Mouse (Mus musculus): ENCODE data around the gene Trim8. TPM values are rescaled to one million over a fixed set of nuclear protein-coding genes. Genes with fewer than 3 reads are reported as not detected.

Trim8 gene
- total RNA-seq, 2 experiments from 2014 or later: 38.7 to 40.0 TPM

- intact Hi-C loops (cut with DNase I): no loop called here
- DNase-seq: no peak
These were observed 30.7 kb downstream of the Trim8 start for GRCm38 (mm10) chr19:46532031-46532688.

DNA sequence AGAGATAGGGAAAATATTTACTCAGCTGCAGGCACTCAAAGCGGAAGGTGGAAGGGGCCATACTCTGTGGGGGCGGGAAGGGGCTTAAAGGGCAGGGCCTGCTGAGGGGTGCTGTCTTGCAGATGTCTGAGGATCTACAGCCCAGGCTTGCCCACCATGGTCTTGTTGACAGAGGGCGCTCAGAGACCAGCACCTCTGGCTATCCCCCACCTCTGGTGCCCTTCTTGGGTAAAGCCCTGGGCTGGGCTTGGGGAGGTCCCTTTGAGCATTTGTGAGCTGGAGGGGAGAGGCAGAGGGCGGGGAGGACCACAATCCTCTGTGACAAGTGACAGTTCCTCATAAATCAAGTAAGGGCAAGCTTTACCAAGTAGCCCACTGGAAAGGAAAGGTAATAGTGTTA, 31.6 kb downstream of the Trim8 start:
- intact Hi-C loops (cut with DNase I): no loop called here

DNA sequence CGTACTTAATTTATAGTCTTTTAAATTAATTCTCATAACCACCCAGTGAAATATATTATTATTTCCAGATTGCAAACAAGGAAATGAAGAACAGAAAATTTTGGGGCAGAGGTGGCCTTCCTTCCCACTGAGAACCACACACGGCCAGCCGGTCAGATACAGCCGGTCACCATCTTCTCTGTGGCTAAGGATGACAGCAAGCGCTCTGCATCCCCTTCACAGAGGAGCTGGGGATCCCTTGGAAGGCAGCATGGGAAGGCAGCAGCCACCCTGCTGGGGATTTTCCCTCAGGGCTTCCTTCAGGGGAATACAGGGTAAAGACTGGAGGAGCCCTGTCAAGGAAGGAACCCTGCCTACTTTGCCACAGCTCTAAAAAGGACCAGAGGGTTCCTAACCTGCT, 32.0 kb downstream of the Trim8 start:
- DNase-seq: no peak
- intact Hi-C loops (cut with DNase I): no loop called here

More for the DNA sequence above, 31.6 kb downstream of the Trim8 start:
- no peak for DNase-seq

GRCm38 (mm10) chr19:46534542-46535098, 33.1 kb downstream of the Trim8 start:
- no peak for DNase-seq
- intact Hi-C loops (cut with DNase I): no loop called here

DNA sequence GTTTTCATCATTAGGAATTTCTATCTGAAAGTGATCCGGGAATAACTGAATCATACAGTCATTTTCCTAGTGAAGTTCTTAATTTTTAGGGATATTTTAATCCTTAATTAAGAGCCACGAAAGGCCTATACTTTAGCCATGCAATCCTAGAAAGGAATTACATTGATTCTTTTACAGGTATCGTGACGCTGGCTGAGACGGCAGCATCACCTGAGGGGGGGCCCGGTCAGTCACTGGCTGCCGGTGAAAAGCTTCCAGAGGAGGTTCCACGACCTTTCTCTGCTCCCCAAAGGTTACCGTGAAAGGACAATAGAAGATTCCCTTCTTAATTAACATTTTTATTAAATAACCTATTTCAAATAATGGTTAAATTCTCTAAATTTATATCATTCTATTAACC, 35.9 kb downstream of the Trim8 start:
- no peak for DNase-seq

DNA sequence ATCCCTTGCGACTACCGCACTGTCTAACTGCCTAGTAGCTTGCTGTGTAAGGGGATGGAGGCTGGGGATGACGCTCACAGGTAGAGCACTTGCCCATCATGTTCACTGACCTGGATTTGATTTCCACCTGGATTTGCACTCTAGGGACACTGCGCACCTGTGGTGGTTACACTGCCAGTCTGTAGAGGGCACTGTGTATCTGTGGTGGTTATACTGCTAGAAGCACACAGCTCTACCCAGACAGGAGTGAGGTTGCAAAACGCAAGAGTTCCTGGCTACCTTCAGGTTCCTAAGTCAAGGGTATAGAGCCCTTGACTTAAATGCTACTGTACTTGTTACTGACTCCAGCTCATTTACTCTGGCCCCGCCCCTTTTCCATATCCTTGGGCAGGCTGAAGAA, 36.7 kb downstream of the Trim8 start:
- DNase-seq: no peak
- intact Hi-C loops (cut with DNase I): no loop called here

More for the DNA sequence above, 35.9 kb downstream of the Trim8 start:
- intact Hi-C loops (cut with DNase I): no loop called here

DNA sequence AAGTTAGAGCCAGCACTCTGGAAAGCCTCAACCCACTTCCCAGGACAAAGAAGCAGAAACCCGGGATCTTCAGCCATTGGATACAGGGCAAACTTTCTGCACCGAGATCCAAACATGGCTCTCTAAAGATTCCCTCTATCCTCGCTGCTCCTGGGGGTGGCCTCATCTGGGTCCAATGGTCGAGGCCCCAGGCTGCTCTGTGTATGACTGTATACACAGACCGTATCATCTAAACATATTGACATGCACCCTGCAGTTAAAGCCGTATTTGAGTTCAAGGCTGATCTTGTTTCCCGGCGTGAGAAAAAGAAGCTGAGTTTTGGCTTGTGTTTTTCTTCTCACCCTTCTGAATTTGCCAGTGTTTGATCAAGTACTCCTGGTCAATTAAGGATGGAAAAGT, 41.2 kb downstream of the Trim8 start:
- no peak for DNase-seq
- intact Hi-C loops (cut with DNase I): no loop called here

GRCm38 (mm10) chr19:46547565-46547964, 46.1 kb downstream of the Trim8 start:
- intact Hi-C loops (cut with DNase I): no loop called here
- no peak for DNase-seq

DNA sequence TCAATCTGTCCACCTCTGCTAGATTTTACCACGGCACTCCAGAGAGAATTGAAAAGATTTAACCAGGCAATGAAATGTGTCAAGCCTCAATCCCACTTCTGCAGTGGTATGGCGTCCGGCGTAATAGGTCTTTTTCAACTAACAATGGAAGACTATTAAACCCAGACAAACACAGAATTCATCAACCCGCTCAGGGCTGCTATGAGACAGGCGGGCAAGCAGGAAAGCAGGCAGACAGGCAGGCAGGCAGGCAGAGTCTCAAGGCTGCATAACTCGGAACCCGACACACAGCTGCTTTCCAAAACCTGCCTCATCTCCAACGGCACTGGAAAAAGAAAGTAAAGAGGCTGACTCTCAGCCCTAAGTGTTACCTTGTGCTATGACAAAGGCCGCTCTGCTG, 46.6 kb downstream of the Trim8 start:
- DNase-seq: no peak
- intact Hi-C loops (cut with DNase I): no loop called here

GRCm38 (mm10) chr19:46550385-46550784, 48.9 kb downstream of the Trim8 start:
- intact Hi-C loops (cut with DNase I): no loop called here
- no peak for DNase-seq

GRCm38 (mm10) chr19:46552496-46552895, 51.0 kb downstream of the Trim8 start:
- intact Hi-C loops (cut with DNase I): no loop called here

DNA sequence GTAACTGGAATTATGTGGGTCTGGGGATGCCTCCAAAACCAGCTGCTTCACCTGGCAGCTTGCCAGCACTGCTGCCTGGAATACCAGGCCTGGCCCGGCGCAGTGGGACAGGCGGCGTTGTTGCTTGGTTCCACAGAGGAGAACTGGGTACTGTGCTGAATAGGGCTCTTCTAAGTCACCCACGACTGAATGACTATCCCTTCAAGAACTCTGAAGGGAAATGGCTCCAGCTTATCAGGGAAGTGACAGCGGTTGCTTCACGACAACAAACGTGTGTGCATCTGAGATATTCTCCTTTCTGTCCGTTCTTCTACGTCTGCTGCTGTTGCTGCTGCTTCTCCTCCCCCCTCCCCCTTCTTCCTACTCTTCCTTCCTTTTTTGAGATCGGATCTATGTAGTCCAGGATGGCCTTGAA, 52.0 kb downstream of the Trim8 start:
- no peak for DNase-seq
- intact Hi-C loops (cut with DNase I): no loop called here

More at GRCm38 (mm10) chr19:46552496-46552895, 51.0 kb downstream of the Trim8 start:
- no peak for DNase-seq

DNA sequence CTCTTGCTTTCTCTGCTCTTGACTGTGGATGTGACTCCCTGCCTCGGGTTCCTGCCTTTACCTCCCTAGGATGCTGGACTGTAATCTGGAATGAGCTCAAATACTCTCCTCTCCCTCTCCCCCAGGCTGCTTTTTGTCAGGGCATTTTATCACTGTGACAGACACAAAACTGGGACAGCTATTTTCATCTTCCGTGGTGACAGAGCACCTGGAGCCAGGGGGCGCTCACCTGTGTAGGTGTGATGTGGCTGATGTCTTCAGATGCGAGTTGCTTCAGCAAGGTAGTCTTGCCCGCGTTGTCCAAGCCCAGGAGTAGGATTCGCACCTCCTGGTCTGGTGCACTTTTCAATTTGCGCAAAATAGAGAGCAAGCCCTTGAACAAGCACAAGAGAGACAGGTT, 56.5 kb downstream of the Trim8 start:
- DNase-seq: no peak
- intact Hi-C loops (cut with DNase I): no loop called here

DNA sequence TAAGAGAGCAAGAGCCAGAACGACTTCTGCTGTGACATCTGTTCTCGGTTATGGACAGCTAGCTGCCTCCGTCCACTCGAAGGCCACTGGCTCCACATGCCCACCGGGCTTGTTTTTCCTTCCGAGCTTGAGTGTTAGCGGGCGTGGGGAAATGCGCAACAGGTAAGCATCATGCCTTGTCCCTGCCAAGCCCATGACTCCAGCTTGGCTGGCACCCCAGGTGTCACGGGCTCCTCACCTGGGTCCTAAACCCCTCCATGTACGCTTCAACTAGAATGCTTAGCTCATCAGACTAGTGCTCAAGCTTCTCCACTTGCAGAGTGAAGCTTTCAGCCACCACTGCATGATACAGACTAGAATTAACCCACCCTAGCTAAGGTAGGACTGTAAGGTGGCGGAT, 57.1 kb downstream of the Trim8 start:
- intact Hi-C loops (cut with DNase I): no loop called here
- no peak for DNase-seq

DNA sequence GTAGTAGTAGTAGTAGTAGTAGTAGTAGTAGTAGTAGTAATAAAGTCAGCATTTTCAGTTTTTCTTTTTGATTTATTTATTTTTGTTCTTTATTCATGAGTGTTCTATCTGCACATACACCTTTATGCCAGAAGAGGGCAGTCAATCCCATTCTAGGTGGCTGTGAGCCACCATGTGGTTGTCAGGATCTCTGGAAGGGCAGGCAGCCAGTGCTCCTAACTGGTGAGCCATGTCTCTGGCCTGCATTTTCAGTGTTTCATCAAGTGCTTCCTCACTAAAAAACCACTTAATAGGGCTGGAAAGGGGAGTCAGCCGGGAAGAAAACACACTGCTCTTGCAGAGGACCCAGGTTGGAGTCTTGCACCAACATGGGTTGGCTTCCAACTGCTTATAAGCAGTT, 60.6 kb downstream of the Trim8 start:
- DNase-seq: peak; percentile 58 to 68
- intact Hi-C loops (cut with DNase I): loop anchor here (2.0 to 5.0 kb wide), 2 partner anchors 57 to 165 kb away; partner anchors contain the start of genes Actr1a and Sufu

GRCm38 (mm10) chr19:46562581-46563515, 61.3 kb downstream of the Trim8 start:
- peak in 1 of 2 experiments; percentile 20 for DNase-seq
- intact Hi-C loops (cut with DNase I): loop anchor here (2.0 to 5.0 kb wide), 2 partner anchors 58 to 166 kb away; partner anchors contain the start of genes Actr1a and Sufu

- intact Hi-C loops (cut with DNase I): loop anchor here (2.0 to 5.0 kb wide), 2 partner anchors 59 to 166 kb away; partner anchors contain the start of genes Actr1a and Sufu
- no peak for DNase-seq
These were observed 62.1 kb downstream of the Trim8 start for GRCm38 (mm10) chr19:46563603-46564002.

DNA sequence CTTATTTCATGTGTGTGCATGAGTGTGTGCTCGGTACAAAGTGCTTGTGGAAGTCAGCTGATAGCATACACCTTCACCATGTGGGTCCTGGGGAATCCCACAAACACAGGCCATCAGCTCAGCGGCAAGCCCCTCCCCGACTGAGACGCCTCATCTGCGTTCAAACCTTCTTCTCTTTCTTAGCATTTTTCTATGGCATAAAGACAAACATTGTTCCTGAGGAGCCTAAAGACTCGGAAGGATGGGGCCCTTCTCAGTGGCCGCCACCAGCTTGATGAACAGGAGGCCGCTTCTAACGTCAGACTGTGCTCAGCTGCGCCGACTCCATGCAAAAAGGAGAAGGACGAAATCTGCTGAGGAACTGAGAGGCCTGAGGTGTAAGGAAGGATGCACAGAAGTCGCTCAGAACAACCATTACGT, 62.6 kb downstream of the Trim8 start:
- intact Hi-C loops (cut with DNase I): loop anchor here (5.0 kb wide), 1 partner anchor 167 kb away; the partner anchor contains the start of genes Actr1a and Sufu
- DNase-seq: no peak
